Mouse (Mus musculus) liver, embryonic 11.5 days (tissue): ENCODE measurements around the gene Tie1. TPM values are rescaled to one million over a fixed set of nuclear protein-coding genes. Genes with fewer than 3 reads are reported as not detected.

ENCODE experiments used
- ATAC-seq: fragments of 200-750 bp; cut with Nextera tagmentation; replicated peaks from 2 replicates; pipeline ENCODE4 v1.8.0; 2017; ENCODE audit warnings: moderate number of reproducible peaks, mild to moderate bottlenecking, moderate TSS enrichment, moderate library complexity; ENCODE audit not compliant: low FRiP score
- DNase-seq: peaks from one replicate; pipeline ENCODE4 v3.0.0-alpha.2; 2017; ENCODE audit warnings: low spot score
- H3K27ac ChIP-seq: fragments of 300-500 bp; sonication (generic); 2 replicates; pipeline ENCODE4 v1.5.1; 2014; ENCODE audit warnings: mild to moderate bottlenecking, low read depth, low read length, control low read depth
- H3K27me3 ChIP-seq: fragments of 300-500 bp; sonication (generic); replicated peaks from 2 replicates; pipeline ENCODE4 v1.6.1; 2014; ENCODE audit warnings: low read length, mixed read lengths; ENCODE audit not compliant: control insufficient read depth, insufficient read depth
- H3K36me3 ChIP-seq: fragments of 300-500 bp; sonication (generic); 2 replicates; pipeline ENCODE4 v1.6.1; 2014; ENCODE audit warnings: mild to moderate bottlenecking, low read length, moderate library complexity, mixed read lengths; ENCODE audit not compliant: control insufficient read depth, insufficient read depth
- H3K4me1 ChIP-seq: fragments of 300-500 bp; sonication (generic); replicated peaks from 2 replicates; pipeline ENCODE4 v1.6.1; 2014; ENCODE audit warnings: low read length, mixed read lengths; ENCODE audit not compliant: control insufficient read depth, insufficient read depth
- H3K4me2 ChIP-seq: fragments of 300-500 bp; sonication (generic); 2 replicates; pipeline ENCODE4 v1.6.1; 2014; ENCODE audit warnings: mild to moderate bottlenecking, control low read depth, moderate library complexity
- H3K4me3 ChIP-seq: fragments of 300-500 bp; sonication (generic); 2 replicates; pipeline ENCODE4 v1.5.1; 2014; ENCODE audit warnings: low read depth, low read length, control low read depth
- H3K9ac ChIP-seq: fragments of 300-500 bp; sonication (generic); 2 replicates; pipeline ENCODE4 v1.6.1; 2014; ENCODE audit warnings: low read depth, low read length, control low read depth
- H3K9me3 ChIP-seq: fragments of 300-500 bp; sonication (generic); 2 replicates; pipeline ENCODE4 v1.6.1; 2016; ENCODE audit warnings: low read length, inconsistent platforms, mixed read lengths; ENCODE audit not compliant: control insufficient read depth
- WGBS: fragments of 180-500 bp; shearing (Covaris S2); extraction: QIAGEN DNeasy Blood & Tissue Kit; methylation state at CpG from one replicate; pipeline ENCODE4 v1.1.7; 2014; 5-methylcytosine and 5-hydroxymethylcytosine counted together
- polyA plus RNA-seq: library from polyadenylated mRNA; unstranded; fragments of >200 nt; fragmentation: Nextera tagmentation; extraction: Ambion mirVana; gene quantifications from 2 replicates; pipeline ENCODE4 v1.2.1, GENCODE M21; 2014

Gene Tie1
- 14.1 and 16.0 TPM in 2 replicates for polyA plus RNA-seq

DNA sequence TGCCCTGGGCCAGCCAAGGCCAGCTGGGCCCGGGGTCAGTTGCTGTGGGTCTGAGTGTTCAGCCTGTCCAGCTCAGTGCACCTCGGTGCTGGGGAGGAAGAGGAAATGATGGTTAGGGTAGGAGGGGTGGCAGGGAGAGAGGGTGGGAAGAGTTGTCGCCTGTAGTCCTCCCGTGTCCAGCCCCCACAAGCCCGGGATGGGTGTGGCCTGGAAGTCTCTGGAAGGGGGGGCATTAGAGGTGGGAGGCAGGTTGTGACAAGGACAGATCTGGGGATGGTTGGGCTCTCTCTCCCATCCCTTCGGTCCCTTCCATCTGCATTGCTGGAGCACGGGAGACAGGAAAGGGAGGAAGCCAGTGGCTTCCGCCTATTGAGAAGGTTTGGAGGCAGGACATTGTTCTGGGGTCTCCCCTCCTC is at the start of gene Tie1:
TSS of gene Tie1 (minus strand) at position 345 of the 416 bp plus-strand sequence.
- H3K36me3 ChIP-seq: no peaks in the 10 kb centered on the region
- peak within 1 kb of the TSS; percentile 38; the same call in 1 of the 2 replicates for H3K4me2 ChIP-seq
- WGBS: 38% methylated on average over 8 of the region's 8 CpGs
- no peak within 1 kb of the TSS for H3K9ac ChIP-seq
- peak; percentile 74 for ATAC-seq
- H3K27ac ChIP-seq: no peak within 1 kb of the TSS
- H3K9me3 ChIP-seq: no peaks in the 10 kb centered on the region
- H3K4me1 ChIP-seq: no peaks in the 10 kb centered on the region
- DNase-seq: no peak
- peak within 1 kb of the TSS; percentile 2; the same call in 1 of the 2 replicates for H3K4me3 ChIP-seq
- no peaks in the 10 kb centered on the region for H3K27me3 ChIP-seq

DNA sequence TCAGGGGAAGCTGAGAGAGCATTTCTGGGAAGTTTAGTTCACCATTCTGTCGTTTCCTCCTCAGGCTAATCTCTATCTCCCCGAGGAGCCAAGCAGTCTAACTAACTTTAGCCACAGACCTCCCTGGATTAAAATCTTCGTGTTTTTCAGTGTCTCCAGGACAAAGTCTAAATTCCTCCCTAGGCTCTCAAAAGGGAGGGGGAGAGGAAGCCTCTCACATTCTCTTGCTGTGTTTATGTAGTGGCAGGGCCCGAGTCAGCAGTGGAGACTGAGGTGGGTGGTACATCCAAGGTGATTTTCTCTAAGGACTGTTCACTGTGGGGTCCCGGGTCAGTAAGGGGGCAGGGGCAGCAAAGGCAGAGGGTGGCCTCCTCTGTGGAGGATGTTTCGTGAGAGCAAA is 47.9 kb upstream of the Tie1 start:
- Histone ChIP-seq H3K27me3 (no peaks in the 10 kb centered on the region; the same call in 1 of the 2 replicates), H3K9me3 (no peaks in the 10 kb centered on the region), H3K36me3 (no peaks in the 10 kb centered on the region), H3K4me3 (no peak overlapping the region), H3K4me2 (no peak overlapping the region), H3K9ac (no peak overlapping the region), H3K4me1 (0 out of 2 replicates have a peak, but pooled peaks cover 4% of the 10 kb centered on the region), H3K27ac (no peak overlapping the region)
- ATAC-seq: no peak
- WGBS: 37% methylated on average over 6 of the region's 6 CpGs
- no peak for DNase-seq

DNA sequence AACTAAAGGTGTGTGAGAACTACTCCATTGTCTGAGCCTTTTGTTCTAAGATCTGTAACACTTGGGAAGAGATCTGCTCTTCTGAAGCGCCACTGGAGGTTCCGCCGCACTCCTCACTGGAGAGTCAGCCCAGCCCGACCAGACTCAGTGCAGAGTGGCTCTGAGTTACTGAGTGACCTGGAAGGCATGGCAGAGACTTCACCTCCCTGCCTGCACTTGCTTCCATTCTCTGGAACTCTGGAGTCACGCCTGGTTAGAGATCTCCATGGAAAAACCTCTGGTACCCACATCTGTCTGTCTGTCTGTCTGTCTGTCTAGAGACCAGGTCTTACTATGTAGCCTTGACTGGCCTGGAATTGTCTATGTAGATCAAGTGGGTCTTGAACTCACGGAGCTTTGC is 45.7 kb upstream of the Tie1 start:
- Histone ChIP-seq H3K9me3 (no peaks in the 10 kb centered on the region), H3K27me3 (no peaks in the 10 kb centered on the region), H3K4me3 (no peak overlapping the region), H3K36me3 (no peaks in the 10 kb centered on the region), H3K27ac (no peak overlapping the region), H3K4me1 (0 out of 2 replicates have a peak, but pooled peaks cover 2% of the 10 kb centered on the region), H3K4me2 (no peak overlapping the region), H3K9ac (no peak overlapping the region)
- WGBS: 84% methylated on average over 6 of the region's 6 CpGs
- ATAC-seq (no peak), DNase-seq (no peak)

- H3K4me2 ChIP-seq: no peak overlapping the region
- WGBS: 83% methylated on average over 7 of the region's 7 CpGs
Observed at GRCm38 (mm10) chr4:118533605-118534004, 43.7 kb upstream of the Tie1 start.

DNA sequence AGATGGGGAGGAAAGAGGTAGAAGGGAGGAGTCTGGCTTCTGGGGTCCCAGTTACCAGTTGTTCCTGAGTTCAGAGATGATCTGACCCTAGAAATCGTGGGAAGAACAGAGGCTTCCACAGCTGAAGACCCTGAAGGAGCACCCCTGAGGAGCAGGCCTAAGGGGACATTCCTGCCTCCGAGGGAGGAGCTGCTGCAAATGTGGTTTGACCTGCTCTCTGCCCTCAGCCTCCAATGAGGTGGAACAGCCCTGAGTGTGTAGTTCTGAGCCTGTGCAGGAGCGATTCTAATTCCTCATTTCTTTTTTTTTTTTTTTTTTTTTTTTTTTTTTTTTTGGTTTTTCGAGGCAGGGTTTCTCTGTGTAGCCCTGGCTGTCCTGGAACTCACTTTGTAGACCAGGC is 43.3 kb upstream of the Tie1 start:
- 56% methylated on average over 3 of the region's 4 CpGs for WGBS
- no peaks in the 10 kb centered on the region for H3K9me3 ChIP-seq
- H3K36me3 ChIP-seq: no peaks in the 10 kb centered on the region
- 0 out of 2 replicates have a peak, but pooled peaks cover 2% of the 10 kb centered on the region for H3K4me1 ChIP-seq
- ATAC-seq (no peak), DNase-seq (no peak)
- H3K4me3 ChIP-seq: no peak overlapping the region
- H3K27ac ChIP-seq: no peak overlapping the region
- H3K4me2 ChIP-seq: no peak overlapping the region
- no peak overlapping the region for H3K9ac ChIP-seq
- H3K27me3 ChIP-seq: no peaks in the 10 kb centered on the region

More at GRCm38 (mm10) chr4:118533605-118534004, 43.7 kb upstream of the Tie1 start:
- H3K36me3 ChIP-seq: no peaks in the 10 kb centered on the region
- H3K4me1 ChIP-seq: 0 out of 2 replicates have a peak, but pooled peaks cover 2% of the 10 kb centered on the region
- ATAC-seq (no peak), DNase-seq (no peak)
- no peaks in the 10 kb centered on the region for H3K27me3 ChIP-seq
- no peak overlapping the region for H3K9ac ChIP-seq
- no peak overlapping the region for H3K4me3 ChIP-seq
- H3K9me3 ChIP-seq: no peaks in the 10 kb centered on the region
- H3K27ac ChIP-seq: no peak overlapping the region

DNA sequence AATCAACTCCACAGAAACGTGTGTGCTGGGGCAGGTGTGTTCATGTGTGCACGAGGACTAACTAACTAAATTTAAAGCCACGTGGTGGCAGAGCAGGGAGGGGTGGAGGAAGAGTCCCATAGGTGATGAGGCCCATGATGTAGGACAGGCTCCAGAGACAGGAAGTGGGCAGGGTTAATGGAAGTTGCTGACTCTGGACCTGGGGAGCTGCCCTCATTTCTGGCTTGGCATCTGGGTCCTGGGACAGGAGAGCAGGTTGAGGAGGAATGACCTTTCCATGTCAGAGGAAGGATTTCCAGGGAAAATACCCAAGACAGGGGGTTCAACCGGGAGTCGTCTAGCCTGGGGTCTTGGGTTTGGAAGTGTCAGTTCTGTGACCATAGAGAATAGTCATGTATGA is 42.8 kb upstream of the Tie1 start:
- 65% methylated on average over 5 of the region's 5 CpGs for WGBS
- Histone ChIP-seq H3K4me2 (no peak overlapping the region), H3K9me3 (no peaks in the 10 kb centered on the region), H3K9ac (no peak overlapping the region), H3K27ac (no peak overlapping the region), H3K4me1 (no peaks in the 10 kb centered on the region), H3K27me3 (no peaks in the 10 kb centered on the region), H3K36me3 (no peaks in the 10 kb centered on the region), H3K4me3 (no peak overlapping the region)
- DNase-seq: no peak
- ATAC-seq: no peak

DNA sequence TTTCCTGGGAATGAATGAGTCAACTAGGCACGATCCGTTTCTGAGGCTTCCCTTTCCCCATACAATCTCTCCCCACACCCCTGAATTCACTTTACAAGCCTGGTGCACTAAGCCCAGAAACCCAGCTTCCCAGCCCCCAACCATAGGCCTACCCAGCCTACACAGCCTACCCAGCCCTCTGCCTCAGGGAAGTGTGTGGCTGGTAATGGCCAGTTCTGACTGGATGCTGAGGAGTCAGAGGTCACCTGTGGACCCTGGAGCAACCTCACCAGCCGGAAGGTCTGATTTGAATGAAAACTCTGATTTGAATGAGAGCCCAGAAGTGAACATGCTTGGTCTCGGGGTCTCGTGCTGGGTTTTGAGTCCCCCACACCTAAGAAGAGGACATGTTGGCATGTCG is 37.9 kb upstream of the Tie1 start:
- no peak for ATAC-seq
- DNase-seq: no peak
- Histone ChIP-seq H3K9me3 (no peaks in the 10 kb centered on the region), H3K27me3 (no peaks in the 10 kb centered on the region), H3K36me3 (no peaks in the 10 kb centered on the region), H3K27ac (no peak overlapping the region), H3K9ac (no peak overlapping the region), H3K4me2 (no peak overlapping the region; the same call in 1 of the 2 replicates), H3K4me3 (no peak overlapping the region), H3K4me1 (no peaks in the 10 kb centered on the region)
- WGBS: 78% methylated on average over 6 of the region's 6 CpGs

DNA sequence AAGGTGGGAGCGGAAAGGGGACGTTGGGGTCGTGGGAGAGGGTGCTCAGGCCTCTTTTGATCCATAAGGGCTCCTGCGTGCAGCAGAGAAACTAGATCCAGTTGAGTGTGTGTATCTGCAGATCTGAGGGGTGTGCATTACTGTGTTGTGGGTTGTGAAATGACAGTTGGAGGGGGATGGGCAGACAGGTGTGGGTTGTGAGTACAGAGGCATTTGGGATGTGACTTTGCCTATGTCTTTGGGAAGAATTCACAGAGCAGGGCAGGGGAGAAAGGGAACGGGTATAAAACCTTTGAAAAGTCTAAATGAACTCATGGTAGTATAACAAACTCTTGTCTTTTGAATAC is 37.4 kb upstream of the Tie1 start:
- no peaks in the 10 kb centered on the region for H3K36me3 ChIP-seq
- H3K4me3 ChIP-seq: peak overlapping the region; percentile 26; the same call in 1 of the 2 replicates
- 60% methylated on average over 5 of the region's 5 CpGs for WGBS
- no peak overlapping the region for H3K9ac ChIP-seq
- no peak for DNase-seq
- no peaks in the 10 kb centered on the region for H3K4me1 ChIP-seq
- H3K9me3 ChIP-seq: no peaks in the 10 kb centered on the region
- ATAC-seq: no peak
- H3K27me3 ChIP-seq: no peaks in the 10 kb centered on the region
- peak overlapping the region; percentile 39 for H3K4me2 ChIP-seq
- H3K27ac ChIP-seq: 0 out of 2 replicates have a peak overlapping the region, but pooled peaks have one; percentile 11
